Mouse (Mus musculus) layer of hippocampus, adult 6 months (tissue): ENCODE results near the gene Gm3854. TPM values are rescaled to one million over a fixed set of nuclear protein-coding genes. Genes with fewer than 3 reads are reported as not detected.

Experiments
- long read RNA-seq, 2 experiments: library from polyadenylated mRNA; unstranded; transcript quantifications; one replicate each; pipeline ENCODE4 v2.0.0; 2019 to 2020
- polyA plus RNA-seq: library from polyadenylated mRNA; unstranded; fragments of <200 nt; fragmentation: Nextera tagmentation; gene quantifications from 2 replicates; pipeline ENCODE4 v1.2.3, GENCODE M21; 2021

Gene Gm3854
- polyA plus RNA-seq = 1.6 and 1.8 TPM in 2 replicates
- long read RNA-seq, experiment 1, partial matches to known transcripts = 0 of 3 reads
- long read RNA-seq, experiment 1, other reads (novel, unspliced or antisense) = 1 of 3 reads
- long read RNA-seq, experiment 2, transcript Gm3854-201 (5 exons, 2,950 nt) = major isoform, 8 of 10 reads
- long read RNA-seq, experiment 2, partial matches to known transcripts = 1 of 10 reads
- long read RNA-seq, experiment 2, other reads (novel, unspliced or antisense) = 1 of 10 reads

DNA sequence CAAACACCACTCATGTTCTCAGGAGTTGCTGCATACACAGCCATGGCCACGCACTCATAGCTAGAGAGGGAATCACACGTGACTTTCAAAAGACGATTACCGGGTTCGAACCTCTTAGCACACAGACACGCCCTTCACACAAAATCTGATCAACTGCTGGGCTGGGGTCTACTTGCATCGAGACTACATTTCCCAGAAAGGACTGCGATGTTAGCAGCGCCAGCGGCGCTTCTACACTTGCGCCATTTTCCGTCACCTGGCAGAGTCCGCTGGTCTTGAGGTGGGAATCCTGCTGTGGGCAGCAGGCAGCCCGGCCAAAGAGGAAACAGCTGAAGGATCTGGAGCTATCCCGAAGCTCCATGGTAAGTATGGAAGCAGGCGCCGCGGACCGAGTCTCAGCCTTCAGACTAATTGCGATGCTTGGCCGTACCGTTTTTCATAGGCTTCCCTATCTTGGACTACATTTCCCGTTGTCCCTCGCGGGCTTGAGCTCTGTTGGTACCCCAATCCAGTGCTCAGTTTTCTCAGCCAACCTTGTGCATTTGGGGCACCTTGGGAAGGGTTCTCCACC lies at the start of gene Gm3854:
Gene Gm3854 (plus strand): TSS at position 259 of the 571 bp plus-strand sequence.

GRCm38 (mm10) chr7:6331233-6331956 lies 12.2 kb upstream of the Gm3854 start, which contains the start of gene Zfp583:
Zfp583 (minus strand) TSS chr7:6331285.

DNA sequence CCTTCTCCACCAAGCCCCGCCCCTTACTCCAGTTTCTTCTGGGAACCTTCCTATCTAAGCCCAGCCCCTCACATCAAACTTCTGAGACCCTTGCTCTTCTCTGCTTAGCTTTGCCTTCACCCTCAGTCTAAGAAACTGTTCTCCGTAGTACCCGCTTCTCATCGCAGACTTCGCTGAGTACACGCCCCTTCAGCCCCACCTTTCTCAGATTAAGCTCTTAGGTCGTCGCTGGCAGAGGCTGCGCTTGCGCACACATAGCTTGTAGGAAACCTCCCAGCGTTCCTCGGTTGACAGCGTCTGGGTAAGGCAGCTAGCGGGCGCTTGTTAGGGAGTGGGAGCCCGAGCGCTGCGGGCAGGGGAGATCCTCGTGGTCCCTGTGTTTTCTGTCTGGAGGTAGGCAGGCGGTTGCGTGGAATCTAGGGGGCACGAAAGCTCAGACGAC lies 19.5 kb downstream of the Gm3854 start, which contains the start of gene Zfp78:
Gene Zfp78 (plus strand): TSS at position 234 of the 442 bp plus-strand sequence.

GRCm38 (mm10) chr7:6383044-6383455 lies 39.5 kb downstream of the Gm3854 start, which contains the start of gene Zfp28:
Zfp28 (plus strand) TSS chr7:6383295.

DNA sequence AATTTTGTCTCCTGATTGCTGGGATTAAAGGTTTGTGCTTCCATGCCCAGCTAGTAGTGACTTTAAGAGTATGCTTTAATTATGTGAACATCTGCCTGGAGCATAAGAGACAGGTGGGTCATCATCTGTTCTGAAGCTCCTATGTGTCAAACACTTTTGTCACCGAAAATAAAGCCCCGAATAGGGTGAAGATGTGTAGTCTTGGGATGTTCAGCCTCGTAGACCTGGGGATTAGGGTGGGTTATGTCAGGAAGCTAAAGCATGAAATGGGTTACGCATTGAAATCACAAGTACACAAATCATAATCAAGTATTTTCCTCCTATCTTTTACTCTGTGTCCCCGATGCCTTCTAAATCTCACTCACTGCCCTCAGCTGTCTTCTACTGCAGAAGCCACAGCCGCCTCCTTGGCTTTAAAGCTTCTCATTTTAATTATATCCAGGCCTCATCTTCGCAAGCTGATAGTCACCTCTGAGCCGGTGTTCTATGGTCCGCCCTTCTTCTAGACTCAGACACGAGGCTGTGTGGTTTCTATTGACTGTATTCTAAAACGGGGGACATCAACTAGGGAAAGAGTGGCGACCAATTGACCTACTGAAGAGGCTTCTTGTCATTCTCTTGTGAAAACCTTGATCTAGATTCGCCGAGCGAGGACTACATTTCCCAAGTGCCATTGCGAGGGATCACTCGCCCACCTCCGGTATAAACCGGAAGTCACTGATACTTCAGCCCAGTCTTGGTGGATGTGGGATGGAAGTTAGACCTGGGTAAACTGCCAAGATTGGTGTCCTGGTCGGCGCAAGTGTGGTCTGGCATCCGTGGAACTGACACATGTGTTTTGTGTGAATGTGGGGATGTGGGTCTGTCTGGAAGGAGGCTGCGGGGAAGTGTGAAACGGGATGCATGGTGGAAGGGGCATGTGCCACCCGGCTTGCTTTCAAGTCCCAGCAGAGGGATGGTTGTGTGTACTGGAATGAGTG lies 54.7 kb downstream of the Gm3854 start, which contains the start of gene Smim17:
Gene Smim17 (plus strand): TSS at position 720 of the 980 bp plus-strand sequence.

Other genes starting within 250 kb of the Gm3854 start
- 7.5 and 10.9 TPM in 2 replicates for gene Zfp787, start 187.8 kb upstream of the Gm3854 start, polyA plus RNA-seq
- gene Zfp444, start 171.5 kb upstream of the Gm3854 start, polyA plus RNA-seq = 35.4 and 44.9 TPM in 2 replicates
- gene Galp, start 146.7 kb upstream of the Gm3854 start, polyA plus RNA-seq = not detected in 2 replicates
- not detected in 2 replicates for gene Zscan5b, start 121.5 kb upstream of the Gm3854 start, polyA plus RNA-seq
- not detected in 2 replicates for gene Epp13, start 91.0 kb upstream of the Gm3854 start, polyA plus RNA-seq
- 13.7 and 16.4 TPM in 2 replicates for gene Zfp667, start 57.2 kb upstream of the Gm3854 start, polyA plus RNA-seq
- 6.0 and 7.6 TPM in 2 replicates for gene Zfp583, start 12.5 kb upstream of the Gm3854 start, polyA plus RNA-seq
- gene Zfp78, start 19.5 kb downstream of the Gm3854 start, polyA plus RNA-seq = 2.5 and 3.9 TPM in 2 replicates
- gene Zfp28, start 39.5 kb downstream of the Gm3854 start, polyA plus RNA-seq = 3.8 and 4.9 TPM in 2 replicates
- 3.7 and 4.4 TPM in 2 replicates for gene Smim17, start 55.0 kb downstream of the Gm3854 start, polyA plus RNA-seq
- gene Gm20715, start 66.5 kb downstream of the Gm3854 start, polyA plus RNA-seq = 0.06 and 0.09 TPM in 2 replicates
- gene Olfr1344, start 94.9 kb downstream of the Gm3854 start, polyA plus RNA-seq = 1.4 and 1.7 TPM in 2 replicates
- 0.05 TPM in 1 of 2 replicates, not detected in the other for gene Olfr1336, start 112.4 kb downstream of the Gm3854 start, polyA plus RNA-seq
- gene Olfr1346, start 123.3 kb downstream of the Gm3854 start, polyA plus RNA-seq = not detected in 2 replicates
- gene Olfr5, start 143.2 kb downstream of the Gm3854 start, polyA plus RNA-seq = not detected in 2 replicates
- not detected in 2 replicates for gene Olfr1347, start 156.0 kb downstream of the Gm3854 start, polyA plus RNA-seq
- gene Olfr1348, start 165.0 kb downstream of the Gm3854 start, polyA plus RNA-seq = not detected in 2 replicates
- not detected in 2 replicates for gene Olfr1349, start 179.2 kb downstream of the Gm3854 start, polyA plus RNA-seq
- not detected in 2 replicates for gene Olfr1350, start 221.1 kb downstream of the Gm3854 start, polyA plus RNA-seq